Mouse (Mus musculus) 3T3-L1 (cell line): ENCODE data around the gene Tbxas1.

Experiments used
- DNase-seq: peaks from one replicate; pipeline ENCODE4 v3.0.0-alpha.2; 2015; ENCODE audit warnings: low read depth, low spot score

Gene Tbxas1

DNA sequence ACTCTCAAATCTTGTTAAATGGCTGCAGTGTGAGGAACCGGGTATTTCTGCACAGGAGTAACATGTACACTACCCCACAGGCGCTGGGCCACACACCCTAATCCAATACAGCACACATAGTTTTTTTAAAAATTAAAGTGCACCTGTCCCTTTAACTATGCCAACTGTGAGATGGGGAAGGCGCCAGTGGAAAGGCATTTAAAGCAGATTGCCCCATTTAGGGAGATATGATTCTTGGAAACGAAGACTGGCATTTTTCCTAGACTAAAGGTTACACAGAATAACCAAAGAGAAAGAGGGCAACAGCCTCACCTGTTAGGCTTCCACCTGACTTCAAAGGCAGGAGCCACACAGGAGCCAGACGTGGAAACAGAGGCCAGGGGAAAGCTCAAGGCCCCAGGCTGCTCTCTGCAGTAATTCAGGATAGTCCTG is 21.6 kb upstream of the Tbxas1 start:
- no peak for DNase-seq

GRCm38 (mm10) chr6:38859819-38860218 is 15.4 kb upstream of the Tbxas1 start:
- DNase-seq, result no peak

GRCm38 (mm10) chr6:38860301-38860700 is 14.9 kb upstream of the Tbxas1 start:
- no peak for DNase-seq

- peak; percentile 35 for DNase-seq
These were observed 11.6 kb upstream of the Tbxas1 start for GRCm38 (mm10) chr6:38863595-38863994.

DNA sequence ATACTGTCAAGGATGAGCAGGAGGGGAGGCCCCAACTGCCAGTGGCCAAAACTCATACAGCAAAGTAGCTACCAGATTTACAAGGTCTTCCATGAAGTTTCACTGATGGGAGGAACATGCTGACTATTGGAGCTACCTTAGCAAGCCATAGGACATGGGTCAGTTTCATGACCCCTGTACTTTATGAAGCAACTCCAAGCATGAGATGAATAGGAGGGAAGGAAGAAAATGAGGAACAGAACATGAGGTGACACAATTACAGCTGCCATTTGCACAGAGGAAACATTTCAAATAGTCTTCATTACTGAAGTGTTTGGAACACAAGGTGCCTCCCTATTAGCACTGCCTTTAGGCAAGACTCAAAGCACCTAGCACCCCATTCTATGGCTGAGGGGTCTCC is 9.4 kb upstream of the Tbxas1 start:
- no peak for DNase-seq

DNA sequence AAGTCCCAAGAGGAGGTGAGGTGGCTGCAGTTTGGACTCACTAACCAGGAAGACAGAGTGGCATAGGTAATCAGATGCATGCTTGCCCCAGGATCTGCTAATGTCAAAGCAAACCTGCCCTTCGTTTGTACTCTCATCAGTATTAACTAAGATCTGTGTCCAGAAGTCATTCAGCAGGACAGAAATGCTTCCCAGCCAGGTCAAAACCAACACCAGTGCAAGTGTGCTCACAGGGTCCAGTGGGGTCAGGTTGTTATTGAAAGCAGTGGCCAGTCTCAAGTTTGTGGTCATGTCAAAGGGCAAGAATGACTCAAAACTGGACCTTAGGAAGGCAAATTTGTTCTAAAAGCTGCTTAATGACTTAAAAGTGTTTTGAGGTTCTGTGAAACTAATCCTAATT is 8.8 kb upstream of the Tbxas1 start:
- peak; percentile 35 for DNase-seq

DNA sequence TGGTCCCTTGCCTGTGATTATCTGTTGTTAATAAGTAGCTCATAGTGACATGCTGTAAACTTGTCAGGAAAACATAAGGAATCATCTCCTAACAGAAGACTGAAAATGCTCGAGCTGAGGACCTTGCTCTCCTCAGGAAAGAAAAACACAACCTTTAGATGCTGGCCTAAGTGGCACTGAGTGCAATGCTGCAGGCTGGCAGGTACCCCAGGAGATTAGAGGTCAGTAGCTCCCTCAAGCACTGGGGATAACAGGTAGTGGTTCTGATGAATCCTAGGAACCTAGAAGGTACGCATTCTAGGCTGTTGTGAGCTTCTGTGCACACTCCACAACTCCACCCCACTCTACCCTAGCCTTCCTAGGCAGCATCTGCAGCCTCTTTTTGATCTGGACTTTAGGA is 8.4 kb upstream of the Tbxas1 start:
- no peak for DNase-seq

DNA sequence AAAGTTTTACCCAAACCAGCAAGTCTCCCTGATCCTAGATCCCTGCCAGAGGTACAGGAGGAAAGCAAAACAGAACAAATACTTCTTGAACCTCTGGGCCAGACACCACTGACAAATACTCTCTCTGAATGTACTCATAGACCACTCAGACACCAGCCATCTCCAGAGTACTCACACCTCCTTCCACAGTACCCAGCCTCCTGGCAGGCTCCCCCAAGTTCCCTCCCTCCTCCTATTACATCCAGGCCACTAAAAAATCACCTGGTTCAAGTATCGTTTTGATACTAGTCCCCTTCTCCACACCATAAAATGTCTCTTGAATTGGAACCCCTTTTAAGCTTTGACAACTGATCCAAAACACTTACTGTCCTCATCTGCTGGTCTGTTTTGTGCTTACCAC is 7.9 kb upstream of the Tbxas1 start:
- DNase-seq, result no peak

DNA sequence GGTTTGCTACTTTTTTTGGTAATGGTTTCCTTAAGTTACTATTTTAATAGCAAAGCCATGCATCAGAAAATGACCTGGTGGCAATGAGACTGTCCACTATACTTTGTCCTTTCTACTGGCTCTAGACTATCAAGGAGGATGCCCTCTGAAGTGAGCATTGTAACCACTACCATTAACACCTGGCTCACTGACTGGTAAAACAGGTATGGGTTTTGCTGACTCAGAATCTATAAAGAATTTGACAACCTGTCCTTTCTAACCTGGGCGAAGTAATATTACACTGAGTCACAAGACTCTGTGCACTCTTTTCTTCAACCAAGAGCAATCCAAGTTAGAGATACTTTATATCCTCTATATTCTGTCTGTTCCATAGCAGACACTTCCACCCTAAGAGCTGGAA is 6.2 kb upstream of the Tbxas1 start:
- no peak for DNase-seq

GRCm38 (mm10) chr6:38870070-38870469 is 5.1 kb upstream of the Tbxas1 start:
- no peak for DNase-seq

DNA sequence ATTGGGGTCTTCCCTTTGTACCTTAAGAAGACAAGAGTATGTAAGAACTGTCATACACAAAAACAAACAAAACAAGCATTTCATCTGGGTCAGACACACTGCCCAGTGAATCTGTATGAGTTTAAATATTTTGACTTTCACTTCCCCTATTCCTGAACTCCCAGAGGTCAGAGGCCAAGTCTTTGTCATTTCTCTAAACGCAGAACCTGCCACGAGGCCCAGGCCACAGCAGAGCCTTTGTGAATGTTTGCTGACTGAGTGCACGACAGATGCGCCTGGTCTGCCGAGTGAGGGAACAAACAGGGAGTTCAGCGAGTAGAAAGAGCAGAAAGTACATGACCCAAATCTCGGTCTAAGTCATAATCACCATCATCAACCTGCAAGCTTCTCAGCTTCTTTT is 4.2 kb upstream of the Tbxas1 start:
- no peak for DNase-seq

- DNase-seq, result peak; percentile 15
These were observed 1.9 kb upstream of the Tbxas1 start for GRCm38 (mm10) chr6:38873316-38873715.

- DNase-seq, result peak; percentile 90
These were observed 1.2 kb upstream of the Tbxas1 start for GRCm38 (mm10) chr6:38874035-38874434.

DNA sequence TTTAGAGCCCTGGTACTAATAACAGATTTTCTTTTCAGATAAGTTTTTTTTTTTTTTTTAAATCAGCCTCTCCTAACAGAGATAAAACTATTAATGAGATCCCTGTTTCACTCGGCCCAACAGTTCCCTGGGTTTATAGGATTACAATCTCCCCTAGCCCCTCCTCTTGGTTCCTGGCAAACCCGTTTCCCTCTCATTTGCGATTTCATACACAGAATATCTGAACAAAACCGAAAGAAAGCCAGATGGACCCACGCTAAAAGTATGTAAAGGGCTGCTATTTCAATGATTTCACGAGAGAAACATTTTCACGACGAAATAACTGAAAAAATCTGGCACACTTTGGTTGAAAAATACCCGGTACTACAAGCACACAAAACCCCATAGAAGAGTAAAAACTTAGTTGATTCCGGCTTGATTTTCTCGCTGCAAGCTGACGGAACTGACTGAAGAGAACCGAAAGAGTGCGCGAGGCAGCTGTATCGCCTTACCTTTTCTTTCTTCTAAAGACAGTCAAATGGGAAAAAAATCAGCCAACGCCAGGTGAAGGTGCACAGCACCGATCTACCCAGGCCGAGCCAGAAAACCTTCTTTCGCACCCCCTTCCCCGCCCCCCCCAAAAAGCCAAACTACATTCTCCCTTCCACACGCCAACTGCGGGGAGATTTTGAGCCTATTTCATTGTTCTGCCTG is 493 bp upstream of the Tbxas1 start:
- DNase-seq, result peak; percentile 73

GRCm38 (mm10) chr6:38876071-38876911 is 1.1 kb downstream of the Tbxas1 start, which contains the start of gene Hipk2:
Gene Hipk2, minus strand, starts transcription at chr6:38876165.
- DNase-seq, result peak; percentile 73

DNA sequence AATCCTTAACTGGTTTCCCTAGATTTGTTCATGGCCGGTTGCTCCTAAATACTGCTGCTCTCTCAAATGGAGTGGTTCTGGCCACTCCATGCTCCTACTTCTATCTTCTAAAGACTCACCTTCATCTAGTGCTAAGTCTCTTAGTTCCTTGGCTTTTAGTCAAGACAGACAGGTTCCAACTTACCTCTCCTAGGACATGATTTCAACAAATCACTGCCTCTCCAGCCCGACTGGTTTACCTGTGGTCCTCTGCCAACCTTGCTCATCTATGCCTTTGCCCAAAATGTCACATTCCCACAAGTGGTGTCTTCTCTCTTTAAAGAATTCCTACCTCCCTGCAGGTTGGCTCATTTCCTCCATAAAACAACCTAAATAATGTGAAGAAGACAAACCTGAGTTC is 2.5 kb downstream of the Tbxas1 start:
- no peak for DNase-seq

- DNase-seq, result no peak
These were observed 6.3 kb downstream of the Tbxas1 start for GRCm38 (mm10) chr6:38881468-38881867.

DNA sequence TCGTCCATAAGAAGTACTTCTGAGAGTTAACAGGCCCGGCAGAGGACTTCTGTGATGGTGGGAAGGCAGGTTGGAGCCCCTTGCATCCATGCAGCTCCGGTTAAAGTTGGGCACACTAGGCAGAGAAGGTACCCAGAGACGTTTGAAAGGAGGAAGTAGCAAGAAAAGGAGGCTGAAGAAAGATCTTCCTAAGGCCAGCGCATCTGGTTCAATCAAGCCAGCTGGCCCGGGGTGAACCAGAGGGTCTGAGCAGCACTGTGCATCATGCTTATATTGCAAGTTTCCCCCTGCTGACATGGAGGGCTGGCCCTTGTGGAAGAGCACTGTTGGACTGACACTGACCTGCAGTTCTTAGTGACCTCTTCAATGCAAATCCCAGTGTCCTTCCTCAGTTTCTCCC is 6.8 kb downstream of the Tbxas1 start:
- DNase-seq, result no peak

GRCm38 (mm10) chr6:38882728-38883171 is 7.5 kb downstream of the Tbxas1 start:
- DNase-seq, result peak; percentile 63

- no peak for DNase-seq
These were observed 9.3 kb downstream of the Tbxas1 start for GRCm38 (mm10) chr6:38884482-38884881.

DNA sequence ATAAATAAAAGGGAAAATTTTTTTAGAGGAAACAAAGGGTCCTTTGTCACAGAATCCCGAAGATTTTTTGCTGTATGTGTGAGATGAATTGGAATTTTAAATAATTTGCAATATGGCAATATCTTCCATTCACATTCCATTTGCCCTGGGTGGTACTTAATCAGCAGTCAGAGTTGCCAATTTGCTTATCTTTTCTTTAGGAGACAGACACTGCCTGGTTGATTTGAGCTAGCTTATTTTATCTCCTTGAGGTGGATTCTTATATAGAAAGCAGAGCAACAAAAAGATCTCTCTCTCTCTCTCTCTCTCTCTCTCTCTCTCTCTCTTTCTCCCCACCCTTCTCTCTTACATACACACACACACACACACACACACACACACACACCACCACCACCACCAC is 9.9 kb downstream of the Tbxas1 start:
- DNase-seq, result no peak

- no peak for DNase-seq
These were observed 12.2 kb downstream of the Tbxas1 start for GRCm38 (mm10) chr6:38887436-38887835.

DNA sequence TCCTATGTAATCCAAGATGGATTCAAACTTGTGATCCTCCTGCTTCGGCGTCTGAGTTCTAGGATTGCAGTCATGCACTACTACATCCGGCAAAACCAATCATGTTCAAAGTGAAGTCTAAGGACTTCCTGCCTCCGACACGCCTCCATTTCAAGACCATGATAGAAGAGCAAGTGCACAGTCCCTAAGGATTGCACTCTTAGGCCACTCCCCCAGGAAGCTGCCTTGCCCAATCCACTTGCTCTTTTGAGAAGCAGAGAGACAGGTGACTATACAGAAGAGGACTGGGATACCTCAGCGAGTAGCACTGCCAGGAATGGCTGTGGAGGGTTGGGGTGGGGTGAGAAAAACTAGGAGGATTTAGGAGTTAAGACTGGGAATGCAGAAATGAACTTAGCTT is 14.0 kb downstream of the Tbxas1 start:
- no peak for DNase-seq
